Mouse (Mus musculus) adipocyte (in vitro differentiated cells): ENCODE measurements around the gene Pced1b.

Experiments used
- DNase-seq: peaks from one replicate; pipeline ENCODE4 v3.0.0-alpha.2; 2016; ENCODE audit warnings: low spot score

Pced1b gene

GRCm38 (mm10) chr15:97257206-97257775, 10.4 kb downstream of the Pced1b start:
- no peak for DNase-seq

- DNase-seq = no peak
Measured at GRCm38 (mm10) chr15:97258483-97259230, 11.8 kb downstream of the Pced1b start.

GRCm38 (mm10) chr15:97259300-97259699, 12.4 kb downstream of the Pced1b start:
- DNase-seq = peak; percentile 71

GRCm38 (mm10) chr15:97259968-97260597, 13.2 kb downstream of the Pced1b start:
- DNase-seq = peak; percentile 66

- DNase-seq = no peak
Measured at GRCm38 (mm10) chr15:97262251-97262650, 15.3 kb downstream of the Pced1b start.

- no peak for DNase-seq
Measured at GRCm38 (mm10) chr15:97266236-97266845, 19.4 kb downstream of the Pced1b start.

GRCm38 (mm10) chr15:97267094-97267695, 20.3 kb downstream of the Pced1b start:
- no peak for DNase-seq

- peak; percentile 27 for DNase-seq
Measured at GRCm38 (mm10) chr15:97271985-97272697, 25.2 kb downstream of the Pced1b start.

GRCm38 (mm10) chr15:97272831-97273230, 25.9 kb downstream of the Pced1b start:
- no peak for DNase-seq

GRCm38 (mm10) chr15:97275626-97276395, 28.9 kb downstream of the Pced1b start:
- DNase-seq = peak; percentile 60

GRCm38 (mm10) chr15:97276660-97277153, 29.8 kb downstream of the Pced1b start:
- no peak for DNase-seq

GRCm38 (mm10) chr15:97277328-97277727, 30.4 kb downstream of the Pced1b start:
- DNase-seq = no peak

GRCm38 (mm10) chr15:97278340-97278948, 31.5 kb downstream of the Pced1b start:
- no peak for DNase-seq

- DNase-seq = no peak
Measured at GRCm38 (mm10) chr15:97280131-97280530, 33.2 kb downstream of the Pced1b start.

GRCm38 (mm10) chr15:97280776-97281175, 33.9 kb downstream of the Pced1b start:
- DNase-seq = no peak

- no peak for DNase-seq
Measured at GRCm38 (mm10) chr15:97281712-97282571, 35.0 kb downstream of the Pced1b start.

- DNase-seq = no peak
Measured at GRCm38 (mm10) chr15:97282572-97282881, 35.6 kb downstream of the Pced1b start.

- DNase-seq = no peak
Measured at GRCm38 (mm10) chr15:97284201-97284600, 37.3 kb downstream of the Pced1b start.

- no peak for DNase-seq
Measured at GRCm38 (mm10) chr15:97285665-97286212, 38.8 kb downstream of the Pced1b start.
